Mouse (Mus musculus): ENCODE measurements around the gene Gjd3. TPM values are rescaled to one million over a fixed set of nuclear protein-coding genes. Genes with fewer than 3 reads are reported as not detected.

Gene Gjd3
- total and polyA plus RNA-seq, 2 experiments from 2014 or later, result 4.5 to 5.1 TPM

DNA sequence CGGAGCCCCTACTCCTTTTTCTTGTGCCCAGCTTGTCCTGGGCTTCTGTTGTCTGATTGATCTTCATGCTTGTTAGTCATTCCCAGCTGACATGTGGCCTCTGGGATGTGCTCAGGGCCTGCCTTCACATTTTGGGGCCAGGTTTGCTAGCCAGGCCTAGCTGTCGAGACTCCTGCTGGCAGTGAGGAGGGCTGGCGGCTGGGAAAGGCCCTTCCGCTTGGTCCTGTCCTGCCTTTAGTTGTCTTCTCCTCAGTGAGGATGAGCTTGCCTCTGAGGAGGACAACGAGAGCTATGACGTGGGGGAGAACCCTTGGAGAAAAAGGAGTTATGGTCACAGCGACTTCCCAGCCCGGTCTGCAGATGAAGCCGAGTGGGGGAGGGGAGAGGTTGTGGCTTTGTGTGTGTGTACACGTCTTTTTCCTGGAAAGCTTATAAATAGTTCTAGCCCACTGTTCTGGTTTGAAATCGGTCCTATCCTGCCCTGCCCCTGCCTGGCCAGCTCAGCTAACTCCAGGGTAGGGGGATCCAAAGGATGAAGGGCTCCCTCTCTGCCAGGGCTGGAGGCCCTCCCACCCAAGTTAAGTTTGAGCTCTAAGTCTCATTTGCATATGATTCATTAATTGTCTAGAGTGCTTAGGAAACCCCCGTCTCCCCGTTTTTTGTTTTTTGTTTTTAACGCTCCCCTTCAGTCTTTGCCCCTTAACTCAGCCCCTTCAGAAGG, 38.9 kb downstream of the Gjd3 start:
- Histone ChIP-seq H3K4me2 (ENCODE audit: low read depth, low read length, poor library complexity, severe bottlenecking) (no peak overlapping the region), H3K4me1 (ENCODE audit: insufficient read depth, low read length) (peaks cover 8% of the 10 kb centered on the region; the same call in 1 of the 2 replicates)
- 32% methylated on average over 14 of the region's 14 CpGs for WGBS

DNA sequence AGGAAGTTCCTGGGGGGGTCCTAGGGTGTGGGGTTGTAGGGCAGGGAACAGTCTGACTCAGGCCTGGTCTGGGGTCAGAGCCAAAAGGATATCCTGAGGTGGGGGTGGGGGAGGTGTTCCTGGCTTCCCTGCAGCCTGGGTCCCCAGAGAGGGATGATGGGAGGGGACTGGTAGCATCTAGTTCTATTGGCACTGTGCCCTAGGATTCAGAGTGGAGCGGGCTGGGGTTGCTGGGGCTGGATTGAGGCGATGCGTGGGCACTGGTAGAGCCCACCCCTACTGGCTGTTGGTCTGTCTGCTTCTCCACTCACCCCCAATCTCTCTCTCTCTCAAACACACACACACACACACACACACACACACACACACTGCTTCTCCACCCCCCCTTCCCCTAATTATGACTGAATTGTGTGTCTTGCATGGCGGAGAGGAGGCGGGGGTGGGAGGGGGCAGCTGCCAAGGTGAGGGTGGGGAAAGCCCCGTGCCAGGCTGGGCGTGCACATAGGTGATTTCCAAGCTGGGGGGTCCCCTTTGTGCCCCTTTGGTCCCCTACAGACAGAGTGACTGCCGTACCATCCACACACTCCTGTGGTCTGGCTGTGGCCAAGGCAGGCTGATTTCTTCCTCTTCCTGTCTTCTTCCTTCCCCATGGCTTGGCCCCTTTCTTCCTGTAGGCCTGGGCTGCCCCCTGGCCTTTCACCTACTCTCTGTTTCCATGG, 39.7 kb downstream of the Gjd3 start:
- DNase-seq (ENCODE audit: low spot score), result no peak
- H3K4me1 ChIP-seq (ENCODE audit: insufficient read depth, low read length), result peaks cover 10% of the 10 kb centered on the region; the same call in 1 of the 2 replicates

More for the DNA sequence above, 38.9 kb downstream of the Gjd3 start:
- ATAC-seq (ENCODE audit: low FRiP score) (no peak), DNase-seq (ENCODE audit: low spot score) (no peak)
- TF ChIP-seq CTCF (IDR thresholded peaks at IDR 0.05), result no peak
- no peaks in the 10 kb centered on the region for H3K9me3 ChIP-seq (ENCODE audit: low read length)
- no peak overlapping the region for H3K9ac ChIP-seq (replicated peaks; ENCODE audit: low read length, poor library complexity, severe bottlenecking)
- H3K27ac ChIP-seq (ENCODE audit: low read depth, low read length), result no peak overlapping the region
- H3K4me3 ChIP-seq (ENCODE audit: low read depth, low read length), result no peak overlapping the region
- H3K36me3 ChIP-seq (ENCODE audit: insufficient read depth, low read length), result no peaks in the 10 kb centered on the region
- no peaks in the 10 kb centered on the region for H3K27me3 ChIP-seq (ENCODE audit: insufficient read depth, low read length)

DNA sequence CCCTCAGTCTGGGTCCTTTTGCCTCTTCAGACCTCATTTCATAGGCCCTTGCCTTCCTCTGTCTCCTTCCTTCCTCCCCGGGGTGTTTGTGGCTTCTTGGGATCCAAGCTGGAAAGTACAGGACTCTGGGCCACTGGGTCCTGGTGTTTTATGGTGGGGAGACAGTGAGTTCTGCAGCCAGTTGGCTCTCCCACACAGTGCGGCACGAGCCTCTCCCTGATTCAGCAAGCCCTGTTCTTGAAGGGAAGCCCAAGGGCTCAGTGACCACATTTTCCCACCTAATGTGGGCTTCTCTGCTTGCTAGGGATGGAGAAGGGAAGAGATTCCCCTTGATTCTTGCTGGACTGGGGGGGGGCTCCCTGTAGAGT, 40.3 kb downstream of the Gjd3 start:
- H3K4me1 ChIP-seq (ENCODE audit: insufficient read depth, low read length), result peaks cover 10% of the 10 kb centered on the region; the same call in 1 of the 2 replicates
- no peak for DNase-seq (ENCODE audit: low spot score)
- no peak for TF ChIP-seq CTCF (IDR thresholded peaks at IDR 0.05)

More for the DNA sequence above, 39.7 kb downstream of the Gjd3 start:
- H3K27me3 ChIP-seq (ENCODE audit: insufficient read depth, low read length), result no peaks in the 10 kb centered on the region
- no peaks in the 10 kb centered on the region for H3K36me3 ChIP-seq (ENCODE audit: insufficient read depth, low read length)
- H3K9ac ChIP-seq (replicated peaks; ENCODE audit: low read length, poor library complexity, severe bottlenecking), result no peak overlapping the region
- no peak overlapping the region for H3K4me3 ChIP-seq (ENCODE audit: low read depth, low read length)
- peak overlapping the region; percentile 44 for H3K27ac ChIP-seq (ENCODE audit: low read depth, low read length)
- 0 out of 2 replicates have a peak, but pooled peaks have one; percentile 6 for ATAC-seq (ENCODE audit: low FRiP score)
- H3K4me2 ChIP-seq (ENCODE audit: low read depth, low read length, poor library complexity, severe bottlenecking), result no peak overlapping the region
- H3K9me3 ChIP-seq (ENCODE audit: low read length), result no peaks in the 10 kb centered on the region
- TF ChIP-seq CTCF (IDR thresholded peaks at IDR 0.05), result no peak
- 59% methylated on average over 8 of the region's 8 CpGs for WGBS

DNA sequence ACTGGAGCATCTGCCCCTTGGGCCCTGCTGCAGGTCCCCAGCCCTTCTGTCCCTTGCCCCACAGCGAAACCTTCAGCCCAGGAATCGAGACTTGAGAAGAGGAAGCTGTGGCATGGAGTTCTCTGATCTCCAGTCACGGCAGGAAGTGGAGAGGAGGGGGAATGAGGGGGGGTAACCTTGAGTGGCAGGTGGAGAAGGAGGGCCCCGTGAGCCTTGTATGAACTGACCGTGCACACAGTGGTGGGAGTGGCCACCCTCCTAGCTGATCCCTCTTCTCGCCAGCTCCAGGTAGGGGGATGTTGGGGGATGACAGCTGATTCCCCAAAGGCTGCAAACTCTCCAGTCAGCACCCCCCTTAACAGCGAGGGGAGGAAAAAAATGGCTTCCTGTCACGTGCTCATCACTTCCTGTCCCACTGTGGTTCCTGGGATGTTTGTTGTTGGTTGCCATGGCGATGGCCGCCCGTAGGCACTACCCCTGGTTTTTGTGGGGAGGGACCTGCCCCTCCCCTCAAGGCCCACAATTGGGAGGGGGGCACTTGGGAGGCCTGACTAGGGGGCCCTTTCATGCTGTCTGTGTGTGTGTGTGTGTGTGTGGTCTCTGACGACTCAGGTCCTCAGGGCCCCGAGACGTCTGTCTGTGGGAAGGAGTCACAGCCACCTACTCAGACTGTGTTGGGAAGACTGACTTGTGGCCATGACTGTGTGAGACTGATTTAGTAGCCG, 40.8 kb downstream of the Gjd3 start:
- Histone ChIP-seq H3K4me2 (ENCODE audit: low read depth, low read length, poor library complexity, severe bottlenecking) (peak overlapping the region; percentile 66), H3K4me1 (ENCODE audit: insufficient read depth, low read length) (peaks cover 10% of the 10 kb centered on the region; the same call in 1 of the 2 replicates), H3K36me3 (ENCODE audit: insufficient read depth, low read length) (no peaks in the 10 kb centered on the region), H3K27me3 (ENCODE audit: insufficient read depth, low read length) (no peaks in the 10 kb centered on the region), H3K27ac (ENCODE audit: low read depth, low read length) (peak overlapping the region; percentile 44), H3K9ac (replicated peaks; ENCODE audit: low read length, poor library complexity, severe bottlenecking) (peak overlapping the region; percentile 60), H3K4me3 (ENCODE audit: low read depth, low read length) (peak overlapping the region; percentile 41), H3K9me3 (ENCODE audit: low read length) (no peaks in the 10 kb centered on the region)
- peak; percentile 62 for ATAC-seq (ENCODE audit: low FRiP score)
- peak; percentile 89 for DNase-seq (ENCODE audit: low spot score)
- 2% methylated on average over 15 of the region's 15 CpGs for WGBS
- TF ChIP-seq CTCF (IDR thresholded peaks at IDR 0.05), result no peak

More for the DNA sequence above, 40.3 kb downstream of the Gjd3 start:
- Histone ChIP-seq H3K4me2 (ENCODE audit: low read depth, low read length, poor library complexity, severe bottlenecking) (peak overlapping the region; percentile 66), H3K27me3 (ENCODE audit: insufficient read depth, low read length) (no peaks in the 10 kb centered on the region), H3K9me3 (ENCODE audit: low read length) (no peaks in the 10 kb centered on the region), H3K36me3 (ENCODE audit: insufficient read depth, low read length) (no peaks in the 10 kb centered on the region), H3K27ac (ENCODE audit: low read depth, low read length) (peak overlapping the region; percentile 44), H3K9ac (replicated peaks; ENCODE audit: low read length, poor library complexity, severe bottlenecking) (peak overlapping the region; percentile 60; the same call in 1 of the 2 replicates), H3K4me3 (ENCODE audit: low read depth, low read length) (peak overlapping the region; percentile 41; the same call in 1 of the 2 replicates)
- 49% methylated on average over 3 of the region's 3 CpGs for WGBS
- ATAC-seq (ENCODE audit: low FRiP score), result no peak

DNA sequence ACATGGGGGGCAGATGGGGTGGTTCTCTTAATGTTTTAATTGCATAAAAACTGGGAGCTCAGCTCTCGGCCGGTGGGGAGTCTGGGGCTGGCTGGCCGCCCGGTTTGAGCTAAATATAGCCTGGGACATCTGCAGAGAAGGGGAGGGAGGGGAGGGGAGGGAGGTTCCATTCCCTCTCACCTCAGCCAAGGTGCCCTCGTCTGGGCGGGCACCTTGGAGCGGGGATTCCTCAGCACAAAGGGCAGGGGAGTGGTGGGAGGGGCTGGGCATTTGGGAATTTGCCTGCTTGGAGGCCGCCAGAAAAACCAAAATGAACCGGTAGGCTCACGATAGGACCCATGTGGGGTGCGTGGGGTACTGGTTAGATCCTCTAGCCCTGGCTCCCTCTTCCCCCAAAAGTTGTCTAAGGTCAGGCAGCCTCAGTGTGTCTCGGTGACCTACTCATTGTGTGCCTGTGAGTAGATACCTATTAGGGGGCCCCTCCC, 41.4 kb downstream of the Gjd3 start:
- no peaks in the 10 kb centered on the region for H3K27me3 ChIP-seq (ENCODE audit: insufficient read depth, low read length)
- no peak for TF ChIP-seq CTCF (IDR thresholded peaks at IDR 0.05)
- no peak for ATAC-seq (ENCODE audit: low FRiP score)
- DNase-seq (ENCODE audit: low spot score), result no peak
- H3K9me3 ChIP-seq (ENCODE audit: low read length), result no peaks in the 10 kb centered on the region
- peaks cover 12% of the 10 kb centered on the region; the same call in 1 of the 2 replicates for H3K4me1 ChIP-seq (ENCODE audit: insufficient read depth, low read length)
- no peaks in the 10 kb centered on the region for H3K36me3 ChIP-seq (ENCODE audit: insufficient read depth, low read length)
- peak overlapping the region; percentile 66 for H3K4me2 ChIP-seq (ENCODE audit: low read depth, low read length, poor library complexity, severe bottlenecking)
- 5% methylated on average over 9 of the region's 12 CpGs for WGBS
- peak overlapping the region; percentile 60 for H3K9ac ChIP-seq (replicated peaks; ENCODE audit: low read length, poor library complexity, severe bottlenecking)
- peak overlapping the region; percentile 44 for H3K27ac ChIP-seq (ENCODE audit: low read depth, low read length)
- H3K4me3 ChIP-seq (ENCODE audit: low read depth, low read length), result peak overlapping the region; percentile 41

All from midbrain, postnatal 0 days (tissue).